8 mouse cellular contexts compared by ENCODE assay signal in the genomic region with DNA sequence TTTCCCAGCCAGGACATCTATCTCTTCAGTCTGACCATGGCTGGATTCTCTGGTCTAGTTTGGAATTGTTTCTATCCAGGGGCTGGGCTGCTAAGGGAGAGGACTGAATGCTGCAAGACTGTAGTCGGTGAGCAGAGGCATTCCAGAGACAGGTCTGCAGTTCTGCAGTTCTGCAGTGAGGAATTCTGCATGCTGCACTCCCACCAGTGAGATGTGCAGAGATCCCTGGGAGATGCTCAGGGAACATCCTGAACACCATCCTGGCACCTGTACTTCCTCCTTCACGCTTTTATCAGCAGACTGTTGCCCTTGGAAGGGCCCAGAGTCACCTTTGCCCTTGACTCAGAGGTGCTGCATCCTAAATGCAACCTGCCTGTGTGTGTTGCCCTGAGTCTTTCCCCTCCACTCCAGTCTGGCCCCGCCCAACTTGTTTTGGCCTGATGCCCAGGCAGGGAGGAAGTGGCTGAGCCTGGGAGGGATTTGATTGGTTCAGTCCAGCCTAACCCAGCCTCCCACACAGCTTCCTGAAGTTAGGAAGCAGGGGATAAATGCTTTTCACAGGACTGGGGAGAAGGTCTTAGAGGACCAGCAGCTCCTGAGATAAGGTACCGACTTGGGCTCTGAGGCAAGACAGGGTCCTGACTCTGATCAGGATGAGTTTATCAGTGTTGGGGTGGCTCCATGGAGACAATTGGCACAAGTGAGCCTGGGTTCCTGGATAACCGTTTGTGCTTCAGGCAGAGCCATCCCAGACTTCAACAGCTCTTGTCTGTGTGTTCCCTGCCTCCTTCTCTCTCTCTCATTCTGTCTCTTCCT. TPM values are rescaled to one million over a fixed set of nuclear protein-coding genes. Genes with fewer than 3 reads are reported as not detected.
DNase-seq lines count a peak whose midpoint lies in the region; ATAC-seq lines count a peak whose summit lies in the region.
"Not testable (repeated sequence)": the region's sequence is repeated elsewhere in the genome, so short reads cannot be mapped to it uniquely, and the experiment has no call there.

Gene Cyp4f16, plus strand, starts transcription at position 508 of the 816 bp plus-strand sequence.

- H3K36me3 ChIP-seq in hindbrain, embryonic 14.5 days (replicated peaks; ENCODE audit: control insufficient read depth, insufficient read depth): not testable (repeated sequence)

- not testable (repeated sequence) for H3K9me3 ChIP-seq in hindbrain, embryonic 14.5 days (ENCODE audit: control insufficient read depth, low read length)

- ATAC-seq in hindbrain, embryonic 14.5 days (ENCODE audit: low FRiP score): peak; percentile 91

- H3K27ac ChIP-seq in hindbrain, embryonic 14.5 days: not testable (repeated sequence)

- H3K27me3 ChIP-seq in hindbrain, embryonic 14.5 days (ENCODE audit: control insufficient read depth, insufficient read depth, low read length): not testable (repeated sequence)

- H3K4me3 ChIP-seq in hindbrain, embryonic 14.5 days (replicated peaks; ENCODE audit: low read length): peak within 1 kb of the TSS; percentile 38

- peak within 1 kb of the TSS; percentile 62 for H3K4me2 ChIP-seq in hindbrain, embryonic 14.5 days (replicated peaks)

- H3K4me1 ChIP-seq in hindbrain, embryonic 14.5 days (replicated peaks; ENCODE audit: control insufficient read depth, insufficient read depth, low read length): not testable (repeated sequence)

- H3K9ac ChIP-seq in hindbrain, embryonic 14.5 days: peak within 1 kb of the TSS; percentile 57

- WGBS in hindbrain, embryonic 14.5 days: 19% methylated on average over 5 of the region's 5 CpGs

- peak; percentile 97 for DNase-seq in NIH3T3 (ENCODE audit: low read depth)
- DNase-seq in cerebellum, postnatal 14 days: peak; percentile 93 to 96
- peak; percentile 59 to 72 for DNase-seq in frontal cortex, postnatal 36 days (ENCODE audit: low spot score in 2 of 2)
- DNase-seq in hindbrain, embryonic 14.5 days (ENCODE audit: low spot score): peak; percentile 82
- DNase-seq in layer of hippocampus, postnatal 36 days: peak; percentile 75 to 80
- peak; percentile 93 for DNase-seq in lung, postnatal 25 days (ENCODE audit: low spot score)
- peak; percentile 37 for DNase-seq in retina, adult 2 months (ENCODE audit: low read depth, low spot score)
- peak; percentile 73 to 83 for DNase-seq in thymus, postnatal 36 days

RNA-seq across cellular contexts. Expression of gene Cyp4f16, which starts in this region (rescaled TPM):
- 15.2 and 17.1 TPM in 2 replicates for polyA plus RNA-seq in hindbrain, embryonic 14.5 days (2014; fragmentation: Nextera tagmentation; extraction: Ambion mirVana)
- 1 to 10 TPM; 5.6 to 6.0 TPM for total RNA-seq in layer of hippocampus, postnatal 36 days (2021)

Comparison
In these comparisons a context has a peak if more than half of its experiments do, and no peak if none do; other contexts are left out.
1. DNase-seq: peak in every context shown above with its lines; median percentile 97 in NIH3T3; 94 in cerebellum, postnatal 14 days; 93 in lung, postnatal 25 days; 82 in hindbrain, embryonic 14.5 days; 78 in thymus, postnatal 36 days; 78 in layer of hippocampus, postnatal 36 days; 66 in frontal cortex, postnatal 36 days; 37 in retina, adult 2 months.